Mouse (Mus musculus): ENCODE data around the gene 1810043G02Rik. TPM values are rescaled to one million over a fixed set of nuclear protein-coding genes. Genes with fewer than 3 reads are reported as not detected.

1810043G02Rik gene
- polyA plus RNA-seq, 1 experiment from 2014 or later = 34.2 TPM

DNA sequence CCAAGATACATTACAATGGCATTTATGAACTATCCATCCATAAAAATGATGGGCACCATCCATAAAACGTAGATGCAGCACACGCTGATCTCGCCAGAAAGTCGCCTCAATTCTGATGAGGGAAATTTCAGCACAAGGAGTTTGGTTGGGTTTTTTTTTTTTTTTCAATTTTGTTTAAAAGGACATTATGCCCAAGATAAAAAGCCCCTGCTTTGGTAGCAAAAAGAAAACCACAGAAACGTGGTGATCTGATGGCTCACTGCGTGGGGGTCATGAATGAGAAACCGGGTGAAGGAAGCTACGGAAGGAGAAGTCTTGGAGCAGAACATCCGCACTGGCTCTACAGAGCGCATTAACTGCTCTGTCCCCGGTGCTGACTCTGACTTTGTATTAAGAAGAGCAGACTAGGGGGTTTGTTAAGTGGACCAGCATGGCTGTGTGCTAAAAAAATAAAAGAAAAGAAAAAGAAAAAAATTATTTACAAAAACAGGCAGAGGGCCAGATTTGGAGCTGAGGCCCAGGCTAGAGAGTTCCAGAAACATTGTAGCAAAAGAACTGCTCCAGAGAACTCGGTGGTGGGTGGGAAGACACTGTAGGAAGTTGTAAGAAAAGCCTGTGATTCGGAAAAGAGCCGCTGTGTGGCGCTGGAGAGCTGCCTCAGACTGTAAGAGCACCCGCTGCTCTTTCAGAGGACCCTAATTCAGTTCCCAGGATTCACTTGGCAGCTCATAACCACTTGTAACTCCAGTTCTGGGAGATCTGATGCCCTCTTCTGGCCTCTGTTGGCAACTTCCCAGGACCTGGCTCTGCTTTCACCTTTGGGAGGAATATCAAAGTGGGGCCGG is 6.4 kb upstream of the 1810043G02Rik start:
- no peak overlapping the region for H3K4me2 ChIP-seq (replicated peaks; ENCODE audit: low read depth, low read length)
- H3K27me3 ChIP-seq (ENCODE audit: insufficient read depth, low read length) = peaks cover 25% of the 10 kb centered on the region
- H3K36me3 ChIP-seq (ENCODE audit: insufficient read depth, low read length) = no peaks in the 10 kb centered on the region
- WGBS = 60% methylated on average over 17 of the region's 17 CpGs
- no peak overlapping the region for H3K4me3 ChIP-seq (ENCODE audit: low read length)
- ATAC-seq (ENCODE audit: low FRiP score, low TSS enrichment) = no peak
- no peak overlapping the region for H3K27ac ChIP-seq (ENCODE audit: low read length)
- 0 out of 2 replicates have a peak, but pooled peaks cover 3% of the 10 kb centered on the region for H3K4me1 ChIP-seq (ENCODE audit: insufficient read depth, low read length)
- no peak overlapping the region for H3K9ac ChIP-seq (replicated peaks; ENCODE audit: low read length)
- H3K9me3 ChIP-seq (ENCODE audit: low read length) = no peaks in the 10 kb centered on the region

DNA sequence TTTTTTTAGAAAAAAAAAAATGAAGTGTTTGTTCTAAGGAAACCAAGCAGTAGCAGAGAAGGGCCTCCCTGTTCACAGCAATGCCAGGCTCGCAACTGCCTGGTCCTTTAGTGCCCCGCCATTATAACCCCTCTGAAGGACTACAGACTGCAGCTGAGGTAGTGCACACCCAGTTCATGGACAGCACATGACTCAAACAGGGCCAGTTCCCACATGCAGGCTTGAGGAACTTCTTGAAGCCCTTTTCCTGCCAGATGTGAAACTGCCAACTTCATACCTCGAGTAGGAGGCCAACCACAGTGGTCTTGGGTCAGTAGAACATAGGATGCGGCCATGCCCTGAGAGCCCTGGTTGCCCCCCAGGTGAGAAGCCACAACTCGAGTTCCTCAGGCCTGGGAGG is 4.0 kb upstream of the 1810043G02Rik start:
- no peak overlapping the region for H3K27ac ChIP-seq (ENCODE audit: low read length)
- no peak for ATAC-seq (ENCODE audit: low FRiP score, low TSS enrichment)
- no peaks in the 10 kb centered on the region for H3K36me3 ChIP-seq (ENCODE audit: insufficient read depth, low read length)
- H3K27me3 ChIP-seq (ENCODE audit: insufficient read depth, low read length) = peaks cover 12% of the 10 kb centered on the region
- WGBS = 68% methylated on average over 5 of the region's 5 CpGs
- H3K4me3 ChIP-seq (ENCODE audit: low read length) = no peak overlapping the region
- H3K4me2 ChIP-seq (replicated peaks; ENCODE audit: low read depth, low read length) = no peak overlapping the region
- no peak overlapping the region; the same call in 1 of the 2 replicates for H3K9ac ChIP-seq (replicated peaks; ENCODE audit: low read length)
- peaks cover 13% of the 10 kb centered on the region for H3K4me1 ChIP-seq (ENCODE audit: insufficient read depth, low read length)
- H3K9me3 ChIP-seq (ENCODE audit: low read length) = no peaks in the 10 kb centered on the region

DNA sequence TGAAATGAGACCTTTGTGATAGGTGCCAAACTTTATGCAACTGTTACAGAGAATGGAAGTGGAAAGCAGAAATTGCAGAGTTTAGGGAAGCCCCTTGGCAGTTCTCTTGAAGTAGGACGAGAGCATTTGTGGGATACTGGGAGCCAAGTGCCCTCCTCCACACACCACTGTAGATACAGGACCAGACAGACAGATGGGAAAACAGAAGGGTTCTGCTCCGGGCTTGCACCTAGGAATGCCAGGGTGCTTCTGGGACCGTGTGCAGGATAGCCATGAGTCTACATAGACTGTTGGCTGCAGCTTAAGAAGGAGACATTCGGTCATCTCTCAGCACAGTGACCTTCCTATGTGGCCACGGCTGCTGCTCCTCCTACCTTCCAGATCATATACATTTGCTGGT is 3.5 kb upstream of the 1810043G02Rik start:
- no peak for ATAC-seq (ENCODE audit: low FRiP score, low TSS enrichment)
- Histone ChIP-seq H3K9ac (replicated peaks; ENCODE audit: low read length) (no peak overlapping the region), H3K27ac (ENCODE audit: low read length) (no peak overlapping the region), H3K4me3 (ENCODE audit: low read length) (no peak overlapping the region), H3K4me2 (replicated peaks; ENCODE audit: low read depth, low read length) (no peak overlapping the region), H3K4me1 (ENCODE audit: insufficient read depth, low read length) (peaks cover 15% of the 10 kb centered on the region), H3K27me3 (ENCODE audit: insufficient read depth, low read length) (peaks cover 8% of the 10 kb centered on the region), H3K9me3 (ENCODE audit: low read length) (no peaks in the 10 kb centered on the region), H3K36me3 (ENCODE audit: insufficient read depth, low read length) (no peaks in the 10 kb centered on the region)
- 64% methylated on average over 5 of the region's 5 CpGs for WGBS

DNA sequence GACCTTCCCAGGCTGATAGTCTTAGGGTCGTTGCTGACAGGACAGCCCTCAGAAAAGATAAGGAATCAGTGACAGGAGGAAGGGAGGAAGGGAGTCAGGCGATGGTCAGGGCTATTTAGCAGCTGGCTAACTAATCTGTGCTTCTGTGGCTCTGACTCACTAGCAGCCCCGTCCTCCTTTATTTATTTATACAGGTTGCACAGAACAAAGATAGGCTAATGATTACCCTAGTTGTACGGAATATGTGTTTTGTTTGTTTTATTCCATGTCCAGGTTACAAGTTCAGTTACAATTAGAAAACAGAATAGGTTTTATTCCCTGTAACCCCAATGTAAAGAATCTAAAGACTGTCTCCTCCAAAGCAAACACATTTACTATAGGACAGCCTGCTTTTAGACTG is 2.7 kb upstream of the 1810043G02Rik start:
- H3K9me3 ChIP-seq (ENCODE audit: low read length) = no peaks in the 10 kb centered on the region
- H3K4me2 ChIP-seq (replicated peaks; ENCODE audit: low read depth, low read length) = no peak overlapping the region
- H3K27ac ChIP-seq (ENCODE audit: low read length) = no peak overlapping the region
- peaks cover 15% of the 10 kb centered on the region for H3K4me1 ChIP-seq (ENCODE audit: insufficient read depth, low read length)
- H3K36me3 ChIP-seq (ENCODE audit: insufficient read depth, low read length) = 0 out of 2 replicates have a peak, but pooled peaks cover 5% of the 10 kb centered on the region
- 19% methylated on average over 4 of the region's 4 CpGs for WGBS
- no peak for ATAC-seq (ENCODE audit: low FRiP score, low TSS enrichment)
- H3K9ac ChIP-seq (replicated peaks; ENCODE audit: low read length) = no peak overlapping the region
- no peak overlapping the region for H3K4me3 ChIP-seq (ENCODE audit: low read length)
- no peaks in the 10 kb centered on the region for H3K27me3 ChIP-seq (ENCODE audit: insufficient read depth, low read length)

DNA sequence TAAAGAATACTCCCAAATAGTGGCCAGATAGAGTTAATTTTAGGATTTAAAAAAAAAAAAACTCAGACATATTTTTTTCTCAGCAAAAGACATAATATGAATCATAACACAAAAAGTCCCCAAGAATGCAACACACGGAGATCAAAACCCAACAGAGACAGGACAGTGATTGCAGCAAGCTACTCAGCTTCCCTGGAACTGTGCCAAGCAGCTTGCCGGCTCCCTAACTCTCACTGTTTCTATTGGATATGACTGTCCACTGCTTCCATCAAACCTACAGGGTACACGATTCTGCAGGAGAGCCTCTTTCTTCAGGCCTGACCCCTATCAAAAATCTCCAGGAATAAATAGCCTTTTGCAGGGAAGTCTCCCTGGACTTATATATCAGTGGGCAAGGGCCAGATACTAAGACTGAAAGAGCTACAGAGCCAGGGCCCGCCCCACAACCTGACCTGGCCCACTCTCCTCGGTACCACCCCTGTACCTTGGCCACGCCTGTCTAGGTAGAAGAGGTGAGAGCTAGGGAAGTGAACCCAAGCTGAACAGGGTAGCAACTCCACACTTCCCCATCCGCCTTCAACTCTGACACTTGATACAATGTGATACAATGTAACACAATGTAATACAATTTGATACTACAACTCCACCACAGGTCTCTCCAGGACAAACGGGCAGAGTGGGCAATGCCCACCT is 1.7 kb upstream of the 1810043G02Rik start:
- no peak for ATAC-seq (ENCODE audit: low FRiP score, low TSS enrichment)
- Histone ChIP-seq H3K4me2 (replicated peaks; ENCODE audit: low read depth, low read length) (no peak overlapping the region), H3K27me3 (ENCODE audit: insufficient read depth, low read length) (no peaks in the 10 kb centered on the region), H3K4me1 (ENCODE audit: insufficient read depth, low read length) (peaks cover 15% of the 10 kb centered on the region), H3K27ac (ENCODE audit: low read length) (no peak overlapping the region), H3K36me3 (ENCODE audit: insufficient read depth, low read length) (0 out of 2 replicates have a peak, but pooled peaks cover 10% of the 10 kb centered on the region), H3K9me3 (ENCODE audit: low read length) (no peaks in the 10 kb centered on the region), H3K4me3 (ENCODE audit: low read length) (no peak overlapping the region), H3K9ac (replicated peaks; ENCODE audit: low read length) (no peak overlapping the region)
- 64% methylated on average over 8 of the region's 8 CpGs for WGBS

DNA sequence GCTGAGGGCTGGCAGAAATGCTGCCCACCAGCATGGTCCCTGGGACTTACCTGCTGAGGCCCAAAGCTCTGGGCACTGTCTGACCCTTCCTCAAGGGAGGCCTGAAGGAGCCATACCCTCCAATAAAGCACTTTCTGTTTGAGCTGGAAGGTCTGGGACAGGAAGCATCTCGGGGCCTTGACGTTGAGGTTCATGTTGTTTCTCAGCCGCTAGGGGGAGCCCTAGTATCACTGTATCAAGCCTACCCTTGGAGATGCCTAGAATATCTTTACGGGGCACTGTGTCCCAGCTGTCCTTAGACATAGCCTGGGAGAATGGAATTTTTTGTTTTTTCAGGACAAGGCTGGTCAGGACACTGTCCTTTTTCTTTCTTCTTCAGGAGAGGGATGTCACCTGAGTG is 6.3 kb downstream of the 1810043G02Rik start:
- peak; percentile 60 for ATAC-seq (ENCODE audit: low FRiP score, low TSS enrichment)
- no peak overlapping the region for H3K4me3 ChIP-seq (ENCODE audit: low read length)
- no peak overlapping the region for H3K4me2 ChIP-seq (replicated peaks; ENCODE audit: low read depth, low read length)
- no peak overlapping the region for H3K27ac ChIP-seq (ENCODE audit: low read length)
- no peaks in the 10 kb centered on the region for H3K9me3 ChIP-seq (ENCODE audit: low read length)
- no peaks in the 10 kb centered on the region for H3K27me3 ChIP-seq (ENCODE audit: insufficient read depth, low read length)
- H3K36me3 ChIP-seq (ENCODE audit: insufficient read depth, low read length) = peaks cover 38% of the 10 kb centered on the region
- H3K4me1 ChIP-seq (ENCODE audit: insufficient read depth, low read length) = 0 out of 2 replicates have a peak, but pooled peaks cover under 1% of the 10 kb centered on the region
- 0% methylated on average over 4 of the region's 4 CpGs for WGBS
- no peak overlapping the region for H3K9ac ChIP-seq (replicated peaks; ENCODE audit: low read length)

DNA sequence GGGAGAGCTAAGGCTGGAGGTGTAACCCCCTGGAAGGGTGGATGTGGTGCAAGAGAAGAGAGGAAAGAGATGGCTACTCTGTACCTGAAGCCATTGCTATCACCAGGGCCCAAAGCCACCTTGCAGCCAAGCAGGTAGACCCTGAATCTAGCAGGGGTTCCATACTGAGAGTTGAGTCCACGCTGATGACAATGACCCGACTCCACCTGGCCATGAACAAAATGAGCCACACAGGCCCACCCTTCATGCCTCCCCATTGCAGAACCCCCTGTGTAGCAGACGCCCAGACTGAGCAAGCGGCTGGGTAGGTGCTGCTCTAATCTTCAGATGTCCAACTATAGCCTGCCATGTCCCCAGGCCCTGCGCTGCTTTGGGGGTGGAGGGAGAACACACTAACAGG is 7.5 kb downstream of the 1810043G02Rik start:
- Histone ChIP-seq H3K9ac (replicated peaks; ENCODE audit: low read length) (no peak overlapping the region), H3K9me3 (ENCODE audit: low read length) (no peaks in the 10 kb centered on the region), H3K36me3 (ENCODE audit: insufficient read depth, low read length) (peaks cover 43% of the 10 kb centered on the region), H3K27ac (ENCODE audit: low read length) (no peak overlapping the region), H3K27me3 (ENCODE audit: insufficient read depth, low read length) (no peaks in the 10 kb centered on the region), H3K4me3 (ENCODE audit: low read length) (no peak overlapping the region), H3K4me2 (replicated peaks; ENCODE audit: low read depth, low read length) (no peak overlapping the region), H3K4me1 (ENCODE audit: insufficient read depth, low read length) (no peaks in the 10 kb centered on the region)
- no peak for ATAC-seq (ENCODE audit: low FRiP score, low TSS enrichment)
- 77% methylated on average over 5 of the region's 5 CpGs for WGBS

DNA sequence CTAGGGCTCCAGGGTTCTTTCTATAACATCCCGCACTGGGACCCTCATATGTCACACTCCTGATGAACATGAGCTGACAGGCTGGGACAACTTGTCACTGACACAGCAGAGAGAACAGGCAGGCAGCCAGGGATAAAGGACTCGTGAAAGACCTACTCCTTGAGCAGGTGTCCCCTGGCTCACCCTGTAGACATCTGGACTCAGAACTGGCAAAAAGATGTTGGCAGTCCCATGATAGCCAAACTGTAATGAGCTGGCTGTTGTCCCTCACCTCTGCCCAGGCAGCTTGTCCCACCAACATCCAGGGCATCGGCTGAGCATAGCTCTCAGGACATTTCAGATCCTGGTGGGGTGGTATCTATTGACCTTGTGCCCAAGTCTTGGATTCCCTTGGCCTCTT is 17.3 kb downstream of the 1810043G02Rik start:
- no peak for ATAC-seq (ENCODE audit: low FRiP score, low TSS enrichment)
- no peaks in the 10 kb centered on the region for H3K9me3 ChIP-seq (ENCODE audit: low read length)
- H3K27me3 ChIP-seq (ENCODE audit: insufficient read depth, low read length) = no peaks in the 10 kb centered on the region
- H3K9ac ChIP-seq (replicated peaks; ENCODE audit: low read length) = no peak overlapping the region
- H3K4me3 ChIP-seq (ENCODE audit: low read length) = no peak overlapping the region
- H3K36me3 ChIP-seq (ENCODE audit: insufficient read depth, low read length) = peaks cover 84% of the 10 kb centered on the region
- H3K27ac ChIP-seq (ENCODE audit: low read length) = no peak overlapping the region
- no peak overlapping the region for H3K4me2 ChIP-seq (replicated peaks; ENCODE audit: low read depth, low read length)
- H3K4me1 ChIP-seq (ENCODE audit: insufficient read depth, low read length) = no peaks in the 10 kb centered on the region
- 92% methylated on average over 3 of the region's 3 CpGs for whole genome bisulfite sequencing

DNA sequence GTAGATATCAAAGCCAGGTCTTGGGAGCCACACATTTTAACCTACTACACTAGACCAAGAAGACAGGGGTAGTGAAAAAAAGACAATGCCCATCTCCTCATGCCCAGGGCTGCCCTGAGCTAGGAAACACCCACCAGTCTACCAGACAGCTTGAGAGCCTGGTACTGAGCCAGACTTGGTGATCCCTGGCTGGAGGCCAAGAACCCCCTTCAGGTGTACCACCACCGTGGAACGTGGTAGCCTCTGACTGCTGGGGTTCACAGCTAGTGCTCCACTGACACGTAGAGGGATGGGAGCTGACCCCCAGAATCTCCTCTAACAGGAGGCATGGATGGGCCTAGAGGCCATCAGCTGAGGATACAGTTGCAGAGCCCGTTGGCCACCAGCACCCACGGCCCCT is 21.9 kb downstream of the 1810043G02Rik start:
- no peak for ATAC-seq (ENCODE audit: low FRiP score, low TSS enrichment)
- Histone ChIP-seq H3K9ac (replicated peaks; ENCODE audit: low read length) (no peak overlapping the region), H3K4me2 (replicated peaks; ENCODE audit: low read depth, low read length) (no peak overlapping the region), H3K27ac (ENCODE audit: low read length) (no peak overlapping the region), H3K4me3 (ENCODE audit: low read length) (no peak overlapping the region), H3K9me3 (ENCODE audit: low read length) (no peaks in the 10 kb centered on the region), H3K36me3 (ENCODE audit: insufficient read depth, low read length) (peaks cover 74% of the 10 kb centered on the region), H3K4me1 (ENCODE audit: insufficient read depth, low read length) (no peaks in the 10 kb centered on the region), H3K27me3 (ENCODE audit: insufficient read depth, low read length) (no peaks in the 10 kb centered on the region)
- 95% methylated on average over 5 of the region's 5 CpGs for WGBS

DNA sequence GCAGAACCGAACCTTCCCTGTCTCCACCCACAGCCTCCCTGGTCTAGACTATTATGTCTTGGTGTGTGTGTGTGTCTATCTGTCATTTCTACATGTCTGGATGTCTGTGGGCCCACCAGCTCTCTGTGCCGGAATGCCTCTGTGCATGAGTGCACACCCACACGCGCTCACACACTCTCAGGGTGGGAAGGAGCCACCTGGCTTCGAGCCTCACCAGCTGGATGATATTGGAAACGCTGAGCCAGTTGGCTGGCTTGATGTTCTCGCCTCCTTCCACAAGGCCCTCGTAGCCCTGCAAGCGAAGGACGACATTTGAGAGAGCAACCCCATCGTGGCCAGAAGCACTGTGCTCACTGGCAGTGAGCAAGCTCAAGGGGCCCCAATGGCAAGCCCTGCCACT is 23.5 kb downstream of the 1810043G02Rik start:
- ATAC-seq (ENCODE audit: low FRiP score, low TSS enrichment) = no peak
- 68% methylated on average over 11 of the region's 11 CpGs for WGBS
- peaks cover 13% of the 10 kb centered on the region for H3K4me1 ChIP-seq (ENCODE audit: insufficient read depth, low read length)
- H3K4me2 ChIP-seq (replicated peaks; ENCODE audit: low read depth, low read length) = no peak overlapping the region
- no peak overlapping the region for H3K4me3 ChIP-seq (ENCODE audit: low read length)
- H3K27me3 ChIP-seq (ENCODE audit: insufficient read depth, low read length) = no peaks in the 10 kb centered on the region
- no peaks in the 10 kb centered on the region for H3K9me3 ChIP-seq (ENCODE audit: low read length)
- no peak overlapping the region for H3K9ac ChIP-seq (replicated peaks; ENCODE audit: low read length)
- no peak overlapping the region for H3K27ac ChIP-seq (ENCODE audit: low read length)
- H3K36me3 ChIP-seq (ENCODE audit: insufficient read depth, low read length) = peaks cover 59% of the 10 kb centered on the region

All from kidney, embryonic 16.5 days (tissue).